8 mouse cellular contexts compared by ENCODE assay signal in the genomic region with DNA sequence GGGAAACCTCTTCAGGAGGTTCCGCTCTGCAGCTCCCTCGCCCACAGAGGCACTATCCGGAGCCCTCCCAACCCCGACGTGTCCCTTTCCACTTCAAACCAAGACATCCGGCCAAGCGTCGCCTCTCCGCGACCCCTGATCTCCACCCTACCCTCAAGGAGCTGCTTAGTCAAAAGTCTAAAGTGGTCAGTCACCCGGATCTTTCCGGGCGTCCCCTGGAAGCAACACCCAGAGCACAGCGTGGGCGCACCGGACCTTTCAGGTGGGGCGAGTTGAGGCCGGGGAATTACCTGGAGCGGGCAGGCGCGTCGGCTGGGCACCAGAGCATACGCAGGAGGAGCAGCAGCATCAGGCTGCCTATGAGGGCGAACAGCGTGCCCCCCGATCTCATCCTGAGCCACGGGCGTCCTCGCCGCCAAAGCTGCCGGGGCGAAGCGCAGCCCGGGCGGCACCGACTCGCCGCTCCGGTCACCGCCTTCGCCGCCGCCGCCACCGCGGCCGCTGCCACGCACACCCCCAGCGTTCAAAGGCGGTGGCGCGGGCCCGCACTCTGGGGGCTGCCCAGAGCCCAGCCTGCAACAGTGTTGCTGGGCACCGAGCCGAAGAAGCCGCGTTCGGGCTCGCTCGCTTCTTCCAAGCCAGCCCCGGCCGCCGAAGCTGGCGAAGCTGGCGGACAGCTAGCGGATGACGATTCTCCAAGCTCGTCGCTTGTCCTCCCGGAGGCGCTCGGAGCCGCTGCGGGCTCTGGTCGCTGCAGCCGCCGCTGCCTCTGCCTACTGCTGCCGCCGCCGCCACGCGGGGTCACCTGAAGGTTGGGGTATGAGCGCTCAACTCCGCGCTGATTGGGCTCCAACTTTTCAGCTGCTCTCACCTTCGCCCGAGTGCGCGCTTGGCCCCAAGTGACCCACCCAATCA. TPM values are rescaled to one million over a fixed set of nuclear protein-coding genes. Genes with fewer than 3 reads are reported as not detected.
DNase-seq lines count a peak whose midpoint lies in the region; ATAC-seq and TF ChIP-seq lines count a peak whose summit lies in the region.

No protein-coding gene starts in this region.

- no peak for TF ChIP-seq EP300 in ES-Bruce4 (IDR thresholded peaks at IDR 0.05; ENCODE audit: insufficient read depth, low read depth, low read length)

- TF ChIP-seq POLR2A in ES-Bruce4 (IDR thresholded peaks at IDR 0.05; ENCODE audit: insufficient read depth, low read length): no peak

- peak overlapping the region; percentile 57 for H3K9ac ChIP-seq in ES-Bruce4 (ENCODE audit: low read depth, poor library complexity, severe bottlenecking)
- peak overlapping the region; percentile 56 for H3K9ac ChIP-seq in forebrain, postnatal 0 days
- peak overlapping the region; percentile 37 for H3K9ac ChIP-seq in hindbrain, postnatal 0 days (replicated peaks; ENCODE audit: low read length)
- peak overlapping the region; percentile 67 for H3K9ac ChIP-seq in limb, embryonic 12.5 days (replicated peaks)
- peak overlapping the region; percentile 72 for H3K9ac ChIP-seq in midbrain, embryonic 13.5 days (replicated peaks)

- H3K9me3 ChIP-seq in ES-Bruce4 (replicated peaks; ENCODE audit: control insufficient read depth, insufficient read depth, low read length, poor library complexity, severe bottlenecking): no peaks in the 10 kb centered on the region
- no peaks in the 10 kb centered on the region for H3K9me3 ChIP-seq in forebrain, postnatal 0 days (ENCODE audit: low read length)
- H3K9me3 ChIP-seq in hindbrain, postnatal 0 days (ENCODE audit: low read length): no peaks in the 10 kb centered on the region
- H3K9me3 ChIP-seq in limb, embryonic 12.5 days: no peaks in the 10 kb centered on the region
- no peaks in the 10 kb centered on the region for H3K9me3 ChIP-seq in midbrain, embryonic 13.5 days

- H3K27me3 ChIP-seq in ES-Bruce4 (ENCODE audit: control insufficient read depth, insufficient read depth, low read length, poor library complexity, severe bottlenecking): peaks cover 7% of the 10 kb centered on the region
- peaks cover 12% of the 10 kb centered on the region for H3K27me3 ChIP-seq in forebrain, postnatal 0 days (ENCODE audit: insufficient read depth, low read length)
- H3K27me3 ChIP-seq in hindbrain, postnatal 0 days (ENCODE audit: insufficient read depth, low read length): 0 out of 2 replicates have a peak, but pooled peaks cover 3% of the 10 kb centered on the region
- H3K27me3 ChIP-seq in limb, embryonic 12.5 days: peaks cover 30% of the 10 kb centered on the region
- H3K27me3 ChIP-seq in midbrain, embryonic 13.5 days: peaks cover 51% of the 10 kb centered on the region

- peak; percentile 92 for ATAC-seq in forebrain, postnatal 0 days
- ATAC-seq in hindbrain, postnatal 0 days: peak; percentile 93
- peak; percentile 72; the same call in 1 of the 2 replicates for ATAC-seq in limb, embryonic 12.5 days (ENCODE audit: insufficient number of reproducible peaks, insufficient read depth, low FRiP score, low TSS enrichment, low read depth)
- peak; percentile 95 for ATAC-seq in midbrain, embryonic 13.5 days

- WGBS in forebrain, postnatal 0 days: 1% methylated on average over 88 of the region's 89 CpGs
- WGBS in hindbrain, postnatal 0 days: under 1% methylated on average over 87 of the region's 89 CpGs
- under 1% methylated on average over 89 of the region's 89 CpGs for WGBS in limb, embryonic 12.5 days
- WGBS in midbrain, embryonic 13.5 days: under 1% methylated on average over 85 of the region's 89 CpGs

- no peak overlapping the region for H3K27ac ChIP-seq in ES-Bruce4 (ENCODE audit: insufficient read depth, low read length)
- no peak overlapping the region for H3K27ac ChIP-seq in forebrain, postnatal 0 days (ENCODE audit: low read depth, low read length)
- no peak overlapping the region for H3K27ac ChIP-seq in hindbrain, postnatal 0 days
- no peak overlapping the region for H3K27ac ChIP-seq in limb, embryonic 12.5 days
- H3K27ac ChIP-seq in midbrain, embryonic 13.5 days: no peak overlapping the region

- no peaks in the 10 kb centered on the region for H3K4me1 ChIP-seq in ES-Bruce4 (ENCODE audit: control insufficient read depth, insufficient read depth, low read length)
- peaks cover 8% of the 10 kb centered on the region; the same call in 1 of the 2 replicates for H3K4me1 ChIP-seq in forebrain, postnatal 0 days (ENCODE audit: insufficient read depth)
- no peaks in the 10 kb centered on the region for H3K4me1 ChIP-seq in hindbrain, postnatal 0 days (ENCODE audit: insufficient read depth, low read length)
- peaks cover 4% of the 10 kb centered on the region for H3K4me1 ChIP-seq in limb, embryonic 12.5 days (replicated peaks)
- peaks cover 9% of the 10 kb centered on the region; the same call in 1 of the 2 replicates for H3K4me1 ChIP-seq in midbrain, embryonic 13.5 days (replicated peaks)

- H3K4me2 ChIP-seq in forebrain, postnatal 0 days (ENCODE audit: low read depth): peak overlapping the region; percentile 97
- H3K4me2 ChIP-seq in hindbrain, postnatal 0 days (ENCODE audit: low read depth, low read length): peak overlapping the region; percentile 66
- H3K4me2 ChIP-seq in limb, embryonic 12.5 days: peak overlapping the region; percentile 95
- peak overlapping the region; percentile 95 for H3K4me2 ChIP-seq in midbrain, embryonic 13.5 days (replicated peaks)

- DNase-seq in adrenal gland, postnatal 25 days: peak; percentile 47
- DNase-seq in forebrain, postnatal 0 days: peak; percentile 59
- peak; percentile 76 for DNase-seq in hindbrain, postnatal 0 days (ENCODE audit: low spot score)
- DNase-seq in spleen, postnatal 10 days (ENCODE audit: low spot score in 2 of 2): peak; percentile 8 to 34
- no peak for DNase-seq in cerebellum, adult 11 months

- TF ChIP-seq CTCF in ES-Bruce4 (IDR thresholded peaks at IDR 0.05; ENCODE audit: low read depth, low read length): no peak
- TF ChIP-seq CTCF in forebrain, postnatal 0 days (IDR thresholded peaks at IDR 0.05; ENCODE audit: low read depth): peak; percentile 16; the same call in 1 of the 2 replicates
- no peak for TF ChIP-seq CTCF in hindbrain, postnatal 0 days (IDR thresholded peaks at IDR 0.05; ENCODE audit: low read depth)

- peak overlapping the region; percentile 55 for H3K4me3 ChIP-seq in ES-Bruce4 (ENCODE audit: low read depth, low read length)
- H3K4me3 ChIP-seq in forebrain, postnatal 0 days (ENCODE audit: low read depth, low read length): peak overlapping the region; percentile 60
- H3K4me3 ChIP-seq in hindbrain, postnatal 0 days (ENCODE audit: low read length): peak overlapping the region; percentile 55
- H3K4me3 ChIP-seq in limb, embryonic 12.5 days (replicated peaks): peak overlapping the region; percentile 64
- peak overlapping the region; percentile 69 for H3K4me3 ChIP-seq in midbrain, embryonic 13.5 days (replicated peaks)

- H3K36me3 ChIP-seq in ES-Bruce4 (ENCODE audit: control insufficient read depth, insufficient read depth, low read length, poor library complexity, severe bottlenecking): no peaks in the 10 kb centered on the region
- no peaks in the 10 kb centered on the region for H3K36me3 ChIP-seq in forebrain, postnatal 0 days (ENCODE audit: insufficient read depth)
- H3K36me3 ChIP-seq in hindbrain, postnatal 0 days (ENCODE audit: insufficient read depth, low read length): no peaks in the 10 kb centered on the region
- H3K36me3 ChIP-seq in limb, embryonic 12.5 days: no peaks in the 10 kb centered on the region
- H3K36me3 ChIP-seq in midbrain, embryonic 13.5 days: no peaks in the 10 kb centered on the region

RNA-seq across cellular contexts. Expression of gene St8sia6, which starts 0.6 kb away (rescaled TPM):
- 0.90 and 1.2 TPM in 2 replicates for polyA plus RNA-seq in ES-Bruce4 (2011; ENCODE audit: insufficient read depth, insufficient read length, low read depth, missing spikeins)
- total RNA-seq in adrenal gland, postnatal 25 days (2021): 0.55 and 0.67 TPM in 2 replicates
- 0.69 and 1.3 TPM in 2 replicates for total RNA-seq in forebrain, postnatal 0 days (2014; rRNA removed)
- 0.75 and 1.2 TPM in 2 replicates for polyA plus RNA-seq in forebrain, postnatal 0 days (2015; fragmentation: Nextera tagmentation; extraction: Ambion mirVana)
- 2.6 and 4.3 TPM in 2 replicates for total RNA-seq in hindbrain, postnatal 0 days (2014; rRNA removed)
- polyA plus RNA-seq in hindbrain, postnatal 0 days (2015; fragmentation: Nextera tagmentation; extraction: Ambion mirVana): 2.5 and 3.1 TPM in 2 replicates
- polyA plus RNA-seq in limb, embryonic 12.5 days (2016; fragmentation: Nextera tagmentation; extraction: Ambion mirVana): 1.7 and 1.9 TPM in 2 replicates
- polyA plus RNA-seq in midbrain, embryonic 13.5 days (2015; fragmentation: Nextera tagmentation; extraction: Ambion mirVana): 0.36 and 0.55 TPM in 2 replicates
